ENCODE assay signal across 8 mouse cellular contexts in the genomic region with DNA sequence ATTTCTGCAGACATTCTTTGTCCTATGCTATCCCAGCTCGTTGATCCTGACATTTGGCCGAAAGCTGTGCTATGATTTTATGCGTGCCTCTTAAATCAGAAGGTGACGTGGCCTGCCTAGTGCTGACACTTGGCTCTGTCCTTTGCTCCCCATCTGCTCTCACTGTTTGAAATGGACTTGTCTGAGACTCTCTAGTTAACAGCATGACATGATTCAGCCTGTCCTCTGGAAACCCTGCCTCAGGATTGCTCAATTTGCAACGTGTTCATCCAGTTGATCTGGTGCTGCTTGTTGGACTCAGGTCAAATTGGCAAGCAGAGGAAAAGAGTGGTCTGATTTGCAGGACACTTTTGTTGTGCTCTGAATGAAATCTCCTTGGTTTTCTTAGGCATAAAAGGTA. TPM values are rescaled to one million over a fixed set of nuclear protein-coding genes. Genes with fewer than 3 reads are reported as not detected.
DNase-seq lines count a peak whose midpoint lies in the region; ATAC-seq and TF ChIP-seq lines count a peak whose summit lies in the region.

No protein-coding gene starts in this region.

- H3K4me3 ChIP-seq in hindbrain, postnatal 0 days (ENCODE audit: low read length) = no peak overlapping the region
- no peak overlapping the region for H3K4me3 ChIP-seq in hindbrain, embryonic 11.5 days (ENCODE audit: low read depth, low read length)
- no peak overlapping the region for H3K4me3 ChIP-seq in cerebellum, adult 2 months (replicated peaks; ENCODE audit: insufficient read depth, low read depth, low read length)
- H3K4me3 ChIP-seq in lung, embryonic 16.5 days (ENCODE audit: low read length) = no peak overlapping the region

- TF ChIP-seq POLR2A in cerebellum, adult 2 months (IDR thresholded peaks at IDR 0.05; ENCODE audit: borderline replicate concordance, insufficient read depth, low read length) = no peak

- 60% methylated on average over 5 of the region's 5 CpGs for WGBS in hindbrain, postnatal 0 days
- 89% methylated on average over 5 of the region's 5 CpGs for WGBS in hindbrain, embryonic 11.5 days
- 4% methylated on average over 5 of the region's 5 CpGs for WGBS in cerebellum, adult 2 months
- 45% methylated on average over 5 of the region's 5 CpGs for WGBS in lung, embryonic 16.5 days

- intact Hi-C loops in heart, postnatal 10 days (cut with DNase I) = no loop called here

- H3K27ac ChIP-seq in hindbrain, postnatal 0 days = no peak overlapping the region
- no peak overlapping the region for H3K27ac ChIP-seq in hindbrain, embryonic 11.5 days (ENCODE audit: low read depth, low read length)
- H3K27ac ChIP-seq in cerebellum, adult 2 months (ENCODE audit: insufficient read depth, low read length) = no peak overlapping the region
- no peak overlapping the region for H3K27ac ChIP-seq in lung, embryonic 16.5 days (ENCODE audit: low read length)

- no peak for TF ChIP-seq CTCF in hindbrain, postnatal 0 days (IDR thresholded peaks at IDR 0.05; ENCODE audit: low read depth)
- no peak for TF ChIP-seq CTCF in cerebellum, adult 2 months (IDR thresholded peaks at IDR 0.05; ENCODE audit: borderline replicate concordance, insufficient read depth, low read depth, low read length)

- peak; percentile 71 for DNase-seq in hindbrain, postnatal 0 days (ENCODE audit: low spot score)
- DNase-seq in hindbrain, embryonic 11.5 days (ENCODE audit: low spot score) = no peak
- peak; percentile 61 to 85 for DNase-seq in cerebellum, adult 2 months
- peak; percentile 77 to 79 for DNase-seq in heart, postnatal 10 days
- no peak for DNase-seq in frontal cortex, postnatal 14 days (ENCODE audit: low spot score in 2 of 2)
- no peak for DNase-seq in thymus, adult 18-20 months

- ATAC-seq in hindbrain, postnatal 0 days = peak; percentile 95
- no peak for ATAC-seq in hindbrain, embryonic 11.5 days (ENCODE audit: low FRiP score)
- ATAC-seq in lung, embryonic 16.5 days (ENCODE audit: low read depth) = peak; percentile 98
- no peak for ATAC-seq in erythroblast, adult 5-6 weeks (replicated peaks; ENCODE audit: low FRiP score, poor library complexity, severe bottlenecking)

- no peak overlapping the region for H3K9ac ChIP-seq in hindbrain, postnatal 0 days (replicated peaks; ENCODE audit: low read length)
- H3K9ac ChIP-seq in hindbrain, embryonic 11.5 days (ENCODE audit: low read depth, low read length) = no peak overlapping the region
- H3K9ac ChIP-seq in lung, embryonic 16.5 days (ENCODE audit: low read length) = no peak overlapping the region

- H3K4me2 ChIP-seq in hindbrain, postnatal 0 days (ENCODE audit: low read depth, low read length) = no peak overlapping the region
- no peak overlapping the region for H3K4me2 ChIP-seq in hindbrain, embryonic 11.5 days (replicated peaks; ENCODE audit: low read depth, low read length)
- H3K4me2 ChIP-seq in lung, embryonic 16.5 days (ENCODE audit: low read depth, low read length) = no peak overlapping the region

- H3K27me3 ChIP-seq in hindbrain, postnatal 0 days (ENCODE audit: insufficient read depth, low read length) = no peaks in the 10 kb centered on the region
- no peaks in the 10 kb centered on the region for H3K27me3 ChIP-seq in hindbrain, embryonic 11.5 days (ENCODE audit: control insufficient read depth, insufficient read depth, low read length)
- no peaks in the 10 kb centered on the region for H3K27me3 ChIP-seq in cerebellum, adult 2 months (ENCODE audit: control insufficient read depth, insufficient read depth, low read length)
- no peaks in the 10 kb centered on the region for H3K27me3 ChIP-seq in lung, embryonic 16.5 days (ENCODE audit: control insufficient read depth, insufficient read depth, low read depth, low read length)

- H3K4me1 ChIP-seq in hindbrain, postnatal 0 days (ENCODE audit: insufficient read depth, low read length) = no peaks in the 10 kb centered on the region
- H3K4me1 ChIP-seq in hindbrain, embryonic 11.5 days (replicated peaks; ENCODE audit: control insufficient read depth, insufficient read depth, low read length) = no peaks in the 10 kb centered on the region
- peaks cover 7% of the 10 kb centered on the region; the same call in 1 of the 2 replicates for H3K4me1 ChIP-seq in cerebellum, adult 2 months (ENCODE audit: control insufficient read depth, insufficient read depth, low read length)
- no peaks in the 10 kb centered on the region; the same call in 1 of the 2 replicates for H3K4me1 ChIP-seq in lung, embryonic 16.5 days (replicated peaks; ENCODE audit: control insufficient read depth, insufficient read depth, low read length)

- no peaks in the 10 kb centered on the region for H3K9me3 ChIP-seq in hindbrain, postnatal 0 days (ENCODE audit: low read length)
- H3K9me3 ChIP-seq in hindbrain, embryonic 11.5 days (ENCODE audit: control insufficient read depth, low read length) = no peaks in the 10 kb centered on the region
- no peaks in the 10 kb centered on the region for H3K9me3 ChIP-seq in lung, embryonic 16.5 days (ENCODE audit: control insufficient read depth, low read length)

- no peaks in the 10 kb centered on the region for H3K36me3 ChIP-seq in hindbrain, postnatal 0 days (ENCODE audit: insufficient read depth, low read length)
- H3K36me3 ChIP-seq in hindbrain, embryonic 11.5 days (ENCODE audit: control insufficient read depth, insufficient read depth, low read length) = no peaks in the 10 kb centered on the region
- no peaks in the 10 kb centered on the region for H3K36me3 ChIP-seq in lung, embryonic 16.5 days (ENCODE audit: control insufficient read depth, insufficient read depth, low read length)

RNA-seq across cellular contexts. Expression of a gene that starts 57.7 kb away (rescaled TPM):
- 7.1 TPM in 2 replicates for total RNA-seq in hindbrain, postnatal 0 days (2014; rRNA removed)
- polyA plus RNA-seq in hindbrain, postnatal 0 days (2015; fragmentation: Nextera tagmentation; extraction: Ambion mirVana) = 6.2 and 6.7 TPM in 2 replicates
- 3.7 and 4.3 TPM in 2 replicates for polyA plus RNA-seq in hindbrain, embryonic 11.5 days (2014; fragmentation: Nextera tagmentation; extraction: Ambion mirVana)
- 2.4 and 3.0 TPM in 2 replicates for polyA plus RNA-seq in cerebellum, adult 2 months (2012; rRNA removed)
- 10 to 100 TPM; 10.1 to 13.1 TPM for total RNA-seq in heart, postnatal 10 days (2021)
- polyA plus RNA-seq in lung, embryonic 16.5 days (2015; fragmentation: Nextera tagmentation; extraction: Ambion mirVana) = 6.5 and 9.6 TPM in 2 replicates
- total RNA-seq in erythroblast, adult 5-6 weeks (2015; ENCODE audit: low replicate concordance) = not detected in 2 replicates
- total RNA-seq in erythroblast, adult 5-6 weeks (2017; ENCODE audit: low replicate concordance) = not detected in 2 replicates

Comparison
In these comparisons a context has a peak if more than half of its experiments do, and no peak if none do; other contexts are left out.
1. ATAC-seq: peak in hindbrain, postnatal 0 days (single experiment) and lung, embryonic 16.5 days (single experiment); none in hindbrain, embryonic 11.5 days (single experiment) and erythroblast, adult 5-6 weeks (single experiment).
2. DNase-seq: peak in hindbrain, postnatal 0 days (single experiment), cerebellum, adult 2 months (2 of 2) and heart, postnatal 10 days (2 of 2); none in hindbrain, embryonic 11.5 days (single experiment), frontal cortex, postnatal 14 days (0 of 2) and thymus, adult 18-20 months (0 of 2).